Mouse (Mus musculus) lung, adult 2 months (tissue): Measurements from ENCODE around the gene Adprh. TPM values are rescaled to one million over a fixed set of nuclear protein-coding genes. Genes with fewer than 3 reads are reported as not detected.

Experiments used
- DNase-seq: peaks from one replicate; pipeline ENCODE4 v3.0.0; 2022
- H3K4me1 ChIP-seq: fragments of 200-500 bp; 2 replicates; pipeline ENCODE4 v1.6.1; 2011; ENCODE audit warnings: low read length; ENCODE audit not compliant: control insufficient read depth, insufficient read depth
- H3K4me3 ChIP-seq: fragments of 200-500 bp; replicated peaks from 2 replicates; pipeline ENCODE3; 2011; ENCODE audit warnings: low read depth, mild to moderate bottlenecking, control low read depth, low read length; ENCODE audit errors: extremely low read depth
- CTCF ChIP-seq: fragments of 200-500 bp; IDR thresholded peaks from 2 replicates; pipeline ENCODE4 v1.5.1; 2011; ENCODE audit warnings: mild to moderate bottlenecking, low read length, control low read depth; ENCODE audit not compliant: insufficient read depth
- POLR2A ChIP-seq: fragments of 200-500 bp; IDR thresholded peaks from 2 replicates; pipeline ENCODE4 v1.6.1; 2011; ENCODE audit warnings: low read depth, mild to moderate bottlenecking, control low read depth, low read length, borderline replicate concordance; ENCODE audit errors: extremely low read depth
- WGBS: fragments of 180-500 bp; shearing (Covaris S2); methylation state at CpG from one replicate; pipeline ENCODE4 v1.1.7; 2018; 5-methylcytosine and 5-hydroxymethylcytosine counted together
- polyA plus RNA-seq: library from polyadenylated mRNA; depleted of rRNA; stranded (reverse); fragments of >200 nt; gene quantifications from 2 replicates; pipeline ENCODE4 v1.2.3, GENCODE M21; 2012

Adprh gene
- polyA plus RNA-seq, 1 experiment, result 27.0 TPM

DNA sequence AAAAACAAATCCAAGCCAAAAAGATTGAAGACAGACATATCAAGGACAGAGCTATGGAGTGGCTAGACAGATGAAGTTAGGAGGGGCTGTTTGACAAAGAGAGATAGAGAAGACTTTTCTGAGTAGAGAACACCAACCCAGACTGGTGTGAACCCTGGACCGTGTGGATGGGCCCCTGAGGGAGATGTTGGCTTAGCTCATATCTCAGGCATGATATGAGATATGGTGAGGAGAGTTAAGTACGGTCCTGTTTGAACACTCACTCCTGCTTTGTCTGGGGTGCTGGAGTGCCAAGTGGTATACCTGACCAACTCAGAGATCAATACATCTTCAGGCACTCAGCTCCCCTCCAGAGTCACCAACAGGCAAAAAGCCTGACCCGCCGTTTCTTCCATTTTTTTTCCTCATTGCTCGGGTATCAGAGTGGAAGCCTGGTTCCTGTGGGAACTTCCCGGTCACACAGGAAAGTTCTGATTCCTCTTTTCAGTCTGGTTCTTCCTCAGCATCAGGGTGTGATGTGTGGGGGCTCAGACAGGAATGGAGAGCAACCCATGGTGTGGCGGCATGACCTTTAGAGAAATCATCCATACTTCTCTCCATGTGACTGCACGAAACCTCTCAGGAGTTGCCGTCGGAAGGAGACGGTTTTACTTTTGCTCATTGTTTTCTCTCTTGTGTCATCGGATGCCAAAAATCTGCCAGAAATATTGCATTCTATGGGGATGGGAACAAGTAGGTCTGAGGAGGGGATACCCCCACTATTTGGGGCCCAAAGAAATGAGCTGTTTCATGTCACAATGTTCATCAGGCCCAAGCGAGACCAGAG lies 14.8 kb upstream of the Adprh start:
- DNase-seq, result no peak
- WGBS, result 81% methylated on average over 13 of the region's 13 CpGs
- TF ChIP-seq CTCF (no peak), POLR2A (no peak)
- Histone ChIP-seq H3K4me3 (no peak overlapping the region), H3K4me1 (no peaks in the 10 kb centered on the region)

DNA sequence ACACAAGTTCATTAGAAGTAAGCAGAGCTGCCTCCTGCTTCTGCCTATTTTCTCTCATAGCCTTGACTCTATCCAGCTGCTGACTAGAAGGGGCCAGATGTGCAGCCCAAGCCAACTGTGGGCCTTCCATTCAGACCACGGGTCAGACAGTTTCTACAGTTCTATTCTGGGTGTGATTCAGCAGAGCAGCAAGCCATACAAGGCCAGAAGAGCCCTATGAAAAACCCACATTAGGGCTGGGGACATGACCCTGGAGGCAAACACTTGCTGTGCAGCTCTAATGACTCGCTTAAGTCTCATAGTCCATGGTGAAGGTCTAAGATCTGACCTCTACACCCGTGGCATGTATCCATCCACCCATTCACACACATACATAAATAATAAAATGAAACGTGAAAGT lies 13.6 kb upstream of the Adprh start:
- WGBS, result 70% methylated on average over 4 of the region's 4 CpGs
- H3K4me3 ChIP-seq, result no peak overlapping the region
- no peak for TF ChIP-seq POLR2A
- TF ChIP-seq CTCF, result no peak
- H3K4me1 ChIP-seq, result no peaks in the 10 kb centered on the region; the same call in 1 of the 2 replicates
- no peak for DNase-seq

GRCm38 (mm10) chr16:38463305-38463704 lies 10.8 kb upstream of the Adprh start:
- Histone ChIP-seq H3K4me3 (no peak overlapping the region), H3K4me1 (no peaks in the 10 kb centered on the region; the same call in 1 of the 2 replicates)
- TF ChIP-seq CTCF (no peak), POLR2A (no peak)
- DNase-seq, result no peak
- WGBS, result 92% methylated on average over 5 of the region's 5 CpGs

GRCm38 (mm10) chr16:38462161-38462560 lies 9.7 kb upstream of the Adprh start:
- DNase-seq, result no peak
- Histone ChIP-seq H3K4me1 (no peaks in the 10 kb centered on the region; the same call in 1 of the 2 replicates), H3K4me3 (no peak overlapping the region)
- TF ChIP-seq POLR2A, result no peak
- TF ChIP-seq CTCF, result no peak
- 64% methylated on average over 7 of the region's 7 CpGs for WGBS

- no peak for TF ChIP-seq POLR2A
- TF ChIP-seq CTCF, result no peak
- DNase-seq, result no peak
- Histone ChIP-seq H3K4me3 (no peak overlapping the region), H3K4me1 (no peaks in the 10 kb centered on the region; the same call in 1 of the 2 replicates)
- WGBS, result 62% methylated on average over 8 of the region's 8 CpGs
These were observed 9.2 kb upstream of the Adprh start for GRCm38 (mm10) chr16:38461749-38462148.

DNA sequence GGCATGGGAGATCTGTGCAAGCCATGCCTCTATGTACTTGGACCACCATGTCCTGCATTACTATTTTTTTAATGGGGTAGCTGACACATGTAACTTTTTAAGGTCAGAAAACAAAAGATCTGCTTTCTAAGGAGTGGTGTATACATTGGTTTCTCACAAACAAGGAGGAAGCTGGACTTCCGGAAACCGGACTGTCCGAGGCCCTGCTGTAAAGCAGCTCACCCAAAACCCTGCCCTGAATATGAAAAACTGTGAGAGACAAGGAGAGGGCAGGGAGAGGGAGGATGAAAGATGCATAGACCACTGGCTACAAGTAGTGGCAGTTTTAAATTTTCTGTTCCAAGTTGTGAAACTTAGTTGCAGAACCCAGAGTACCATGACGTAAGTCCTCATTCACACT lies 7.5 kb upstream of the Adprh start:
- H3K4me1 ChIP-seq, result no peaks in the 10 kb centered on the region; the same call in 1 of the 2 replicates
- H3K4me3 ChIP-seq, result no peak overlapping the region
- no peak for TF ChIP-seq CTCF
- no peak for TF ChIP-seq POLR2A
- WGBS, result 76% methylated on average over 4 of the region's 4 CpGs
- DNase-seq, result no peak

DNA sequence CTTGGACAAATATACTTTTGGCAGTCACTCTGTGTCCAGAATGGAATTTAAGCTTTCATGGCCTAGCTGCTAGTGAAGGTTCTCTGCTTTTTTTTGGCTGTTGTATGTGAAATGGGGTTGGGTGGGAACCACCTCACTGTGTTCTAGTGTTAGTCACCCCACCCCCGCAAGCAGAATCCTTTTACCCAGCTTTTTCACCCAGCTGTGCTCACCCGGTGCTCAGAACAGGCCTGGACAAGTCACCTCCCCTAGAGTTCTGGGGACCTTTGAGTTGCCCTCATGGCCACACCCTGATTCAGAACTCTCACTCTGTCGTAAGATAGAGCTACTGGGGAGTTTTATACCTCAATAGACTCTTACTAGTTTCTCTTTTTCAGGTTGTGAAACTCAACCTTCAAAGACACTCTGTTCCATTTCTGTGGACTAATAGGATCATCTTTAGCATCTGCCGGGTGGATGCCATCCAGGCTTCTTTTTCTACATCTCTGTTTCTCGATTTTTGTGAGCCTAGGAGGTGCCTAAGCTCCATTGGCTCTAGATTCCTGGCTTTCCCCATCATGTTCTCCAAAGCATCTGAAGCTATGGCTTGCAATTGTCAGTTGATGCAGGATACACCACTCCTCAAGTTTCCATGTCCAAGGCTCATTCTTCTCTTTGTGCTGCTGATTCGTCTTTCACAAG lies 6.2 kb upstream of the Adprh start:
- no peak for DNase-seq
- no peak overlapping the region for H3K4me3 ChIP-seq
- 61% methylated on average over 6 of the region's 6 CpGs for WGBS
- no peak for TF ChIP-seq POLR2A
- no peak for TF ChIP-seq CTCF
- no peaks in the 10 kb centered on the region; the same call in 1 of the 2 replicates for H3K4me1 ChIP-seq

- TF ChIP-seq POLR2A (no peak), CTCF (no peak)
- Histone ChIP-seq H3K4me3 (no peak overlapping the region), H3K4me1 (no peaks in the 10 kb centered on the region; the same call in 1 of the 2 replicates)
- no peak for DNase-seq
- WGBS, result 44% methylated on average over 11 of the region's 11 CpGs
These were observed 4.5 kb upstream of the Adprh start for GRCm38 (mm10) chr16:38456812-38457567.
